Mouse (Mus musculus) lung, postnatal 0 days (tissue): Measurements from ENCODE around the gene Ntrk3.

ENCODE experiments used
- CTCF ChIP-seq: IDR thresholded peaks from 2 replicates; pipeline ENCODE4 v1.5.1; 2016; ENCODE audit warnings: antibody characterized with exemption, mild to moderate bottlenecking
- EP300 ChIP-seq: IDR thresholded peaks from 2 replicates; pipeline ENCODE4 v1.6.1; 2016; ENCODE audit warnings: antibody characterized with exemption, mild to moderate bottlenecking, control low read depth

- TF ChIP-seq CTCF (no peak), EP300 (no peak)
Measured at GRCm38 (mm10) chr7:78753752-78754457, 16.1 kb upstream of the Ntrk3 start.
